Mouse (Mus musculus): Measurements from ENCODE around the gene Ninj1. TPM values are rescaled to one million over a fixed set of nuclear protein-coding genes. Genes with fewer than 3 reads are reported as not detected.

The Ninj1 gene
- polyA plus RNA-seq, 2 experiments: 29.0 to 43.7 TPM

DNA sequence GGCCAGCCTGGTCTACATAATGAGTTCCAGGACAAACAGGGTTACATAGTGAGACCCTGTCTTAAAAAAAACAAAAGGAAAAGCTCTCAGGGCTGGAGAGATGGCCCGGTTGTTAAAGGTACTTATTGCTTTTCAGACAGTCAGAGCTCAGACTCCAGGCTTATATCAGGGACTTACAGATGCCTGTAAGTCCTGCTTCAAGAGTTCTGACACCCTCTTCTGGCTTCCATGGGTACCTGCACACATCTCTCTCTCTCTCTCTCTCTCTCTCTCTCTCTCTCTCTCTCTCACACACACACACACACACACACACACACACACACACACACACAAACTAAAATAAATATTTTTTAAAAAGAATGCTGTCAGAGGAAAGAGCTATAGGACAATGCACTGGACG lies 26.0 kb upstream of the Ninj1 start:
- no peaks in the 10 kb centered on the region for H3K27me3 ChIP-seq (ENCODE audit: control insufficient read depth, insufficient read depth, low read length)
- ATAC-seq (ENCODE audit: insufficient read depth) (no peak), DNase-seq (ENCODE audit: low read depth in 3 of 3, low spot score in 3 of 3) (no peak)
- H3K27ac ChIP-seq: no peak overlapping the region
- no peak overlapping the region for H3K9ac ChIP-seq (replicated peaks)
- WGBS (ENCODE audit: insufficient replicate concordance): 36% methylated on average over 2 of the region's 2 CpGs
- TF ChIP-seq EP300 (IDR thresholded peaks at IDR 0.05; ENCODE audit: low read depth): no peak
- TF ChIP-seq CTCF (IDR thresholded peaks at IDR 0.05; ENCODE audit: low read depth): no peak
- H3K36me3 ChIP-seq (replicated peaks; ENCODE audit: control insufficient read depth, insufficient read depth, low read depth): no peaks in the 10 kb centered on the region
- H3K9me3 ChIP-seq (ENCODE audit: control insufficient read depth, low read length): no peaks in the 10 kb centered on the region; the same call in 1 of the 2 replicates
- H3K4me2 ChIP-seq (ENCODE audit: low read depth): no peak overlapping the region
- no peak overlapping the region for H3K4me3 ChIP-seq (ENCODE audit: insufficient read depth in 1 of 2, low read depth in 2 of 2, low read length in 2 of 2)
- peaks cover 0 to 5% of the 10 kb centered on the region in 2 experiments; a peak in 1 of 4 replicates for H3K4me1 ChIP-seq (replicated peaks; ENCODE audit: control insufficient read depth in 2 of 2, insufficient read depth in 2 of 2, low read length in 1 of 2)

DNA sequence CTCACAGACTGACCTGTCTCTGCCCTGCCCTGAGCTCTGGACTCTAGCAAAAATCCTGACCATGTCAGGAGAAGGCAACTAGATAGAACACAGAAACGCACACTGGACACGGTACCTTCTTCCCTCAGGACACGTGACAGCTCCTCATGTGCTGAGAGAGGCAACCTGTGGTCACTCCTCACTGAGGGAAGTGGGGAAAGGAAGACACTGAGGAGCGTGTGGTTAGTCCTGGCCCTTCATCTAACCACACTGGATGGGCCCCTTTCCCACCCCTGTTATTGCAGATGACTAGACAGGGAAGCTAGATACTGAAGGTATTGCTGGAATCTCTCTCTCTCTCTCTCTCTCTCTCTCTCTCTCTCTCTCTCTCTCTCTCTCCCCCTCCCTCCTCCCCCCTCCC lies 24.6 kb upstream of the Ninj1 start:
- 16% methylated on average over 4 of the region's 4 CpGs for WGBS (ENCODE audit: insufficient replicate concordance)
- Histone ChIP-seq H3K27ac (no peak overlapping the region), H3K27me3 (ENCODE audit: control insufficient read depth, insufficient read depth, low read length) (no peaks in the 10 kb centered on the region), H3K4me2 (ENCODE audit: low read depth) (no peak overlapping the region), H3K9me3 (ENCODE audit: control insufficient read depth, low read length) (no peaks in the 10 kb centered on the region), H3K9ac (replicated peaks) (no peak overlapping the region), H3K36me3 (replicated peaks; ENCODE audit: control insufficient read depth, insufficient read depth, low read depth) (no peaks in the 10 kb centered on the region), H3K4me3 (ENCODE audit: insufficient read depth in 1 of 2, low read depth in 2 of 2, low read length in 2 of 2) (no peak overlapping the region), H3K4me1 (replicated peaks; ENCODE audit: control insufficient read depth in 2 of 2, insufficient read depth in 2 of 2, low read length in 1 of 2) (peaks cover 0 to 5% of the 10 kb centered on the region in 2 experiments; a peak in 1 of 4 replicates)
- DNase-seq (ENCODE audit: low read depth in 3 of 3, low spot score in 3 of 3) (no peak), ATAC-seq (ENCODE audit: insufficient read depth) (no peak)
- no peak for TF ChIP-seq CTCF (IDR thresholded peaks at IDR 0.05; ENCODE audit: low read depth)
- TF ChIP-seq EP300 (IDR thresholded peaks at IDR 0.05; ENCODE audit: low read depth): no peak

DNA sequence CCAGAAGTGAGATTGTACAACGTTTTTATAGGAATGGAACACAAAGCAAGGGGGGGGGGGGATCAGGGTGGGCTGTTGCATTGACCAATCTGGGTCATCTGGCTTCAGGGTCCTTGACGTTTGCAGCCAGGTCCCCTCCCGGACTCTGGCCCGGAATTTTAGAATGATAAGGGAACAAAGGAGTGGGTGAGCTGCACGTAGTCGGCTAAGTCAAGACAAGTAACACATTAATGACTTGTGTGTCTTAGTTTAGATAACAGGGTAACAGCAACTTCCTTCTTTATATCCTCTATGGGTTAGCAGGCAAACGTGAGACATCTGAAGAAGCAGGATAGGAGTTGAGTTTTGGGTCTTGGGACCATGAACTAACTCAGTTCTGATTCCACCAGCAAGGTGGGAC lies 23.6 kb upstream of the Ninj1 start:
- Histone ChIP-seq H3K9me3 (ENCODE audit: control insufficient read depth, low read length) (no peaks in the 10 kb centered on the region), H3K36me3 (replicated peaks; ENCODE audit: control insufficient read depth, insufficient read depth, low read depth) (no peaks in the 10 kb centered on the region), H3K4me2 (ENCODE audit: low read depth) (no peak overlapping the region), H3K4me1 (replicated peaks; ENCODE audit: control insufficient read depth in 2 of 2, insufficient read depth in 2 of 2, low read length in 1 of 2) (peaks cover 0 to 5% of the 10 kb centered on the region in 2 experiments; a peak in 1 of 4 replicates), H3K4me3 (ENCODE audit: insufficient read depth in 1 of 2, low read depth in 2 of 2, low read length in 2 of 2) (no peak overlapping the region), H3K9ac (replicated peaks) (no peak overlapping the region), H3K27me3 (ENCODE audit: control insufficient read depth, insufficient read depth, low read length) (no peaks in the 10 kb centered on the region), H3K27ac (no peak overlapping the region)
- no peak for DNase-seq (ENCODE audit: low read depth in 3 of 3, low spot score in 3 of 3)
- TF ChIP-seq EP300 (IDR thresholded peaks at IDR 0.05; ENCODE audit: low read depth) (no peak), CTCF (IDR thresholded peaks at IDR 0.05; ENCODE audit: low read depth) (no peak)
- no peak for ATAC-seq (ENCODE audit: insufficient read depth)
- 10% methylated on average over 7 of the region's 7 CpGs for WGBS (ENCODE audit: insufficient replicate concordance)

DNA sequence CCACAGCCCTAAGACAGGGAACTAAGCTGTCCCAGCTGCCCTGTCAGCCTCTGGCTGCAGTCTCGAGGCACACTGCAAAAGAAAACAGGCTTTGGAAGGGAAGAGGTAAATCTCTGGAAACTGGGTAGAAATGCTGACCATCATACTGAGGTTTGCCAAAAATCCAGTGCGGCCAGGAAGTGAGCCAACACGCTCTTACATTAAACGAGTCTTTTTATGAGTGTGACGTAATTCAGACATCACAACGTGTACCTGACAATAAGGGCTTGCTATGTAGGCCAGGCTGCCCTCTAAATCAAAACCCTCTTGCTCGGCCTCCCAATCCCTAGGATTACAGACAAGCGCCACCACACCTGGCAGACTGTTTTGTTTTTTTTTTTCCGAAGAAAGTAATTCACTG lies 20.2 kb upstream of the Ninj1 start:
- no peaks in the 10 kb centered on the region for H3K9me3 ChIP-seq (ENCODE audit: control insufficient read depth, low read length)
- H3K27ac ChIP-seq: no peak overlapping the region
- H3K9ac ChIP-seq (replicated peaks): no peak overlapping the region
- H3K4me2 ChIP-seq (ENCODE audit: low read depth): no peak overlapping the region
- DNase-seq (ENCODE audit: low read depth in 3 of 3, low spot score in 3 of 3) (no peak), ATAC-seq (ENCODE audit: insufficient read depth) (no peak)
- no peak for TF ChIP-seq CTCF (IDR thresholded peaks at IDR 0.05; ENCODE audit: low read depth)
- TF ChIP-seq EP300 (IDR thresholded peaks at IDR 0.05; ENCODE audit: low read depth): no peak
- no peak overlapping the region for H3K4me3 ChIP-seq (ENCODE audit: insufficient read depth in 1 of 2, low read depth in 2 of 2, low read length in 2 of 2)
- no peaks in the 10 kb centered on the region for H3K27me3 ChIP-seq (ENCODE audit: control insufficient read depth, insufficient read depth, low read length)
- 36% methylated on average over 9 of the region's 9 CpGs for WGBS (ENCODE audit: insufficient replicate concordance)
- H3K36me3 ChIP-seq (replicated peaks; ENCODE audit: control insufficient read depth, insufficient read depth, low read depth): no peaks in the 10 kb centered on the region
- H3K4me1 ChIP-seq (replicated peaks; ENCODE audit: control insufficient read depth in 2 of 2, insufficient read depth in 2 of 2, low read length in 1 of 2): no peaks in the 10 kb centered on the region

DNA sequence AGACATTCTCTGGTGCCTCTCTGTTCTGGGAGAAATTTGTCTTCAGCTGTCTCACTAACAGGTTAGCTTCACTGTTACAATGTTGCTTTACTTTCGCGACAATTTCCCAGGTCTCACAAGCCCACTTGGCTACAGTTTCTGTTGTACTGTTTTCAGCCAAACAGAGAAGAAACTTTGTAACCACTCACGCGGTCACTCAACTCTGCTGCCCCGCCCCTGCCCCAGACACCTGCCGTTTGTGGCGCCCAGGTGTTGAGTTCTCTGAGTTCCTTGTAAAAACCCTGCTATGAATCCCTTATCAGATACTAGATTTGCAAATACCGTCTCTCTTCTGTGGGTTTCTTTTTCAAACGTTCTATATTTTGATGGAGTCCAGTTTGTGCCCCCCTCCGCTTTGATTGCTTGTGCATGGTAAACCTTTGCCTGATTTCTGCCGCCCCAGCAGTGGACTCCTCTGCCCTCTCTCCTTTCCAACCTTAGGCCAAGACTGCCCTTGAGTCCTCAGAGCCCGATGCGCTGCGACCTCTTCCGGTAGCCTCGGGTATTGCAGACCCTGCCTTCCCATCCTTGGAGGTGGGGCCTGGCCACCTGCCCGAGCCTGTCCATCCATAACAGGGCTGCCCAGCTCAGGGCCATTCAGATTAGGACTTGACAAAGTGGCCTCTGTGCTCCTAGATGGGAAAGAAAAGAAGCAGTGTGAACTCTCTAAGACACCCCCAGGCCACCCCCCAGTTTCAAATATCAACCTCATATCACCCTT lies 17.7 kb upstream of the Ninj1 start:
- Histone ChIP-seq H3K4me1 (replicated peaks; ENCODE audit: control insufficient read depth in 2 of 2, insufficient read depth in 2 of 2, low read length in 1 of 2) (no peaks in the 10 kb centered on the region), H3K27ac (no peak overlapping the region), H3K4me2 (ENCODE audit: low read depth) (no peak overlapping the region), H3K9me3 (ENCODE audit: control insufficient read depth, low read length) (no peaks in the 10 kb centered on the region), H3K27me3 (ENCODE audit: control insufficient read depth, insufficient read depth, low read length) (no peaks in the 10 kb centered on the region), H3K36me3 (replicated peaks; ENCODE audit: control insufficient read depth, insufficient read depth, low read depth) (no peaks in the 10 kb centered on the region), H3K9ac (replicated peaks) (no peak overlapping the region), H3K4me3 (ENCODE audit: insufficient read depth in 1 of 2, low read depth in 2 of 2, low read length in 2 of 2) (no peak overlapping the region)
- ATAC-seq (ENCODE audit: insufficient read depth) (no peak), DNase-seq (ENCODE audit: low read depth in 3 of 3, low spot score in 3 of 3) (peak in 2 of 3 experiments; percentile 30 to 33)
- 16% methylated on average over 17 of the region's 17 CpGs for WGBS (ENCODE audit: insufficient replicate concordance)
- TF ChIP-seq CTCF (IDR thresholded peaks at IDR 0.05; ENCODE audit: low read depth) (peak; percentile 95), EP300 (IDR thresholded peaks at IDR 0.05; ENCODE audit: low read depth) (no peak)
